Mouse (Mus musculus) CH12.LX (cell line): ENCODE measurements around the gene Ccdc158. TPM values are rescaled to one million over a fixed set of nuclear protein-coding genes. Genes with fewer than 3 reads are reported as not detected.

Source experiments
- DNase-seq: peaks from one replicate; pipeline ENCODE4 v3.0.0-alpha.2; 2013; ENCODE audit errors: extremely low read depth
- H3K27ac ChIP-seq: 2 replicates; pipeline ENCODE4 v1.5.1; 2012; ENCODE audit warnings: low read depth, mild to moderate bottlenecking, control low read depth, moderate library complexity; ENCODE audit not compliant: insufficient read depth
- H3K27me3 ChIP-seq: replicated peaks from 2 replicates; pipeline ENCODE3; 2012; ENCODE audit warnings: inconsistent platforms
- H3K36me3 ChIP-seq, 2 experiments: replicated peaks in 1 of 2; 2 replicates each; pipeline versions ENCODE3 to v1.6.1; 2012; ENCODE audit warnings: inconsistent platforms in 1 of 2, low read length in 1 of 2, mild to moderate bottlenecking in 1 of 2, mixed read lengths in 1 of 2, moderate library complexity in 1 of 2; ENCODE audit not compliant: control insufficient read depth in 1 of 2, insufficient read depth in 1 of 2
- H3K4me1 ChIP-seq, 2 experiments: 2 replicates each; pipeline ENCODE4 v1.6.1; 2012; ENCODE audit warnings: inconsistent platforms in 1 of 2, moderate library complexity in 1 of 2; ENCODE audit not compliant: insufficient read depth in 2 of 2, control insufficient read depth in 1 of 2
- H3K4me2 ChIP-seq: 2 replicates; pipeline ENCODE4 v1.6.1; 2012; ENCODE audit warnings: low read depth, mild to moderate bottlenecking, control low read depth; ENCODE audit not compliant: poor library complexity, insufficient read depth, severe bottlenecking
- H3K4me3 ChIP-seq, 3 experiments: fragments of 150-350 bp in 1 of 3; sonication (generic) in 1 of 3; replicated peaks in 1 of 3; 2 replicates each; pipeline versions ENCODE3 to v1.5.1; 2011 to 2012; ENCODE audit warnings: low read depth in 2 of 3, low read length in 2 of 3, mild to moderate bottlenecking in 2 of 3, moderate library complexity in 2 of 3, control low read depth in 1 of 3, improper control_type of control experiment in 1 of 3, inconsistent platforms in 1 of 3, mixed read lengths in 1 of 3; ENCODE audit not compliant: poor library complexity in 1 of 3
- H3K79me2 ChIP-seq: replicated peaks from 2 replicates; pipeline ENCODE4 v1.6.1; 2012; ENCODE audit warnings: mild to moderate bottlenecking, moderate library complexity; ENCODE audit not compliant: control insufficient read depth, poor library complexity, insufficient read depth, severe bottlenecking; ENCODE audit errors: extremely low read depth
- H3K9ac ChIP-seq: 2 replicates; pipeline ENCODE4 v1.6.1; 2012; ENCODE audit warnings: low read depth, mild to moderate bottlenecking, control low read depth, moderate library complexity; ENCODE audit not compliant: insufficient read depth
- H3K9me3 ChIP-seq: replicated peaks from 2 replicates; pipeline ENCODE3; 2012; ENCODE audit warnings: low read length, inconsistent platforms, mixed read lengths
- BHLHE40 ChIP-seq: IDR thresholded peaks from 2 replicates; pipeline ENCODE4 v1.6.1; 2011; ENCODE audit warnings: mild to moderate bottlenecking, low read depth, low read length, improper control_type of control experiment
- CHD2 ChIP-seq: IDR thresholded peaks from 2 replicates; pipeline ENCODE4 v1.6.1; 2011; ENCODE audit warnings: low read length, improper control_type of control experiment
- ELF1 ChIP-seq: IDR thresholded peaks from 2 replicates; pipeline ENCODE4 v1.6.1; 2014; ENCODE audit warnings: low read depth, mild to moderate bottlenecking, inconsistent platforms, low read length, improper control_type of control experiment
- ETS1 ChIP-seq: conservative IDR thresholded peaks from 2 replicates; pipeline ENCODE4 v1.6.1; 2012; ENCODE audit warnings: low read depth, mild to moderate bottlenecking, inconsistent platforms, low read length, improper control_type of control experiment, moderate library complexity
- IRF4 ChIP-seq: IDR thresholded peaks from 2 replicates; pipeline ENCODE4 v1.6.1; 2014; ENCODE audit warnings: low read depth, mild to moderate bottlenecking, inconsistent platforms, low read length, improper control_type of control experiment
- MAX ChIP-seq: IDR thresholded peaks from 2 replicates; pipeline ENCODE4 v1.6.1; 2011; ENCODE audit warnings: low read length, improper control_type of control experiment
- PAX5 ChIP-seq: IDR thresholded peaks from 2 replicates; pipeline ENCODE4 v1.6.1; 2012; ENCODE audit warnings: low read length, inconsistent platforms, mixed read lengths
- POLR2A ChIP-seq: IDR thresholded peaks from 2 replicates; pipeline ENCODE4 v1.6.1; 2011; ENCODE audit warnings: low read depth, mild to moderate bottlenecking, improper control_type of control experiment, low read length
- RCOR1 ChIP-seq: conservative IDR thresholded peaks from 2 replicates; pipeline ENCODE4 v1.6.1; 2012; ENCODE audit warnings: low read depth, mild to moderate bottlenecking, inconsistent platforms, low read length, improper control_type of control experiment
- TBP ChIP-seq: conservative IDR thresholded peaks from 2 replicates; pipeline ENCODE4 v1.6.1; 2011; ENCODE audit warnings: low read depth, low read length, improper control_type of control experiment
- USF1 ChIP-seq: IDR thresholded peaks from 2 replicates; pipeline ENCODE4 v1.6.1; 2014; ENCODE audit warnings: low read depth, mild to moderate bottlenecking, inconsistent platforms, low read length, improper control_type of control experiment
- ZC3H11A ChIP-seq: IDR thresholded peaks from 2 replicates; pipeline ENCODE4 v1.6.1; 2012; ENCODE audit warnings: low read depth, mild to moderate bottlenecking, inconsistent platforms, low read length, improper control_type of control experiment
- ZKSCAN1 ChIP-seq: IDR thresholded peaks from 2 replicates; pipeline ENCODE4 v1.6.1; 2012; ENCODE audit warnings: low read depth, inconsistent platforms, low read length, improper control_type of control experiment, borderline replicate concordance
- ZMIZ1 ChIP-seq: IDR thresholded peaks from 2 replicates; pipeline ENCODE4 v1.6.1; 2012; ENCODE audit warnings: low read depth, mild to moderate bottlenecking, inconsistent platforms, low read length, improper control_type of control experiment
- ZNF384 ChIP-seq: IDR thresholded peaks from 2 replicates; pipeline ENCODE4 v1.6.1; 2012; ENCODE audit warnings: low read depth, low read length, improper control_type of control experiment, inconsistent platforms
- dilution Hi-C: fragments of 300-500 bp; cut with MboI; formaldehyde crosslinking; loops from 2 replicates; pipeline ENCODE4 v1.14.3; 2020; ENCODE audit warnings: low sequenced_read_pairs; ENCODE audit not compliant: extremely low pct_unique_long_range_greater_than_20kb, extremely low pct_ligation_motif_present
- in situ Hi-C: fragments of 300-500 bp; cut with MboI; formaldehyde crosslinking; loops from 3 replicates; pipeline ENCODE4 v1.14.3; 2019; ENCODE audit warnings: low sequenced_read_pairs, low pct_ligation_motif_present, low pct_unique_long_range_greater_than_20kb, mixed read lengths
- polyA plus RNA-seq: library from polyadenylated mRNA; unstranded; fragments of >175 nt; gene quantifications from 2 replicates; pipeline ENCODE4 v1.2.1, GENCODE M21; 2012; ENCODE audit warnings: low read depth; ENCODE audit not compliant: insufficient read length
- total RNA-seq, 2 experiments: library from RNA; depleted of rRNA; stranded (reverse); fragments of 300-350 nt in 1 of 2; fragments of >200 nt in 1 of 2; gene quantifications; 2 replicates each; pipeline ENCODE4 v1.2.3; 2012 to 2014

The Ccdc158 gene
- total and polyA plus RNA-seq, 3 experiments: not detected

GRCm38 (mm10) chr5:92693744-92694143 is 18.7 kb upstream of the Ccdc158 start:
- peaks cover 2% of the 10 kb centered on the region for H3K9me3 ChIP-seq
- no peaks in the 10 kb centered on the region for H3K27me3 ChIP-seq
- H3K36me3 ChIP-seq: no peaks in the 10 kb centered on the region
- H3K79me2 ChIP-seq: no peaks in the 10 kb centered on the region
- dilution Hi-C loops: no loop called here
- H3K27ac ChIP-seq: no peak overlapping the region
- peaks cover 3 to 4% of the 10 kb centered on the region in 2 experiments for H3K4me1 ChIP-seq
- no peak overlapping the region for H3K4me2 ChIP-seq
- H3K9ac ChIP-seq: no peak overlapping the region
- no peak for TF ChIP-seq CHD2
- TF ChIP-seq ZC3H11A: no peak
- no peak for TF ChIP-seq TBP
- TF ChIP-seq PAX5: no peak
- TF ChIP-seq POLR2A: no peak
- TF ChIP-seq RCOR1: no peak
- TF ChIP-seq ZNF384: no peak
- TF ChIP-seq USF1: no peak
- no peak for TF ChIP-seq ETS1
- TF ChIP-seq ZMIZ1: no peak
- no peak for TF ChIP-seq IRF4
- TF ChIP-seq ZKSCAN1: no peak
- TF ChIP-seq MAX: no peak
- no peak for TF ChIP-seq BHLHE40
- TF ChIP-seq, all 38 proteins: peak for 0
- in situ Hi-C loops: no loop called here
- no peak overlapping the region for H3K4me3 ChIP-seq
- no peak for DNase-seq

GRCm38 (mm10) chr5:92692206-92693007 is 17.3 kb upstream of the Ccdc158 start:
- Histone ChIP-seq H3K27ac (no peak overlapping the region), H3K27me3 (no peaks in the 10 kb centered on the region), H3K79me2 (no peaks in the 10 kb centered on the region), H3K4me1 (peaks cover 8 to 17% of the 10 kb centered on the region in 2 experiments), H3K9ac (no peak overlapping the region), H3K9me3 (peaks cover 2% of the 10 kb centered on the region), H3K4me2 (no peak overlapping the region), H3K36me3 (no peaks in the 10 kb centered on the region), H3K4me3 (no peak overlapping the region)
- in situ Hi-C loops: no loop called here
- dilution Hi-C loops: no loop called here
- TF ChIP-seq ELF1: no peak
- no peak for DNase-seq
